Mouse (Mus musculus) brain, embryonic 14.5 days (tissue): Measurements from ENCODE around the gene Dnajc9. TPM values are rescaled to one million over a fixed set of nuclear protein-coding genes. Genes with fewer than 3 reads are reported as not detected.

Source experiments
- DNase-seq: peaks from one replicate; pipeline ENCODE4 v3.0.0-alpha.2; 2011; ENCODE audit warnings: low read depth
- CTCF ChIP-seq: fragments of 200-500 bp; IDR thresholded peaks from 2 replicates; pipeline ENCODE4 v1.5.1; 2012; ENCODE audit warnings: inconsistent platforms, mild to moderate bottlenecking, moderate library complexity, borderline replicate concordance; ENCODE audit not compliant: insufficient read depth, insufficient read length; ENCODE audit errors: extremely low read depth
- POLR2A ChIP-seq: fragments of 200-500 bp; IDR thresholded peaks from 2 replicates; pipeline ENCODE4 v1.6.1; 2012; ENCODE audit warnings: mild to moderate bottlenecking, inconsistent platforms, borderline replicate concordance; ENCODE audit not compliant: poor library complexity, insufficient read depth, insufficient read length, severe bottlenecking; ENCODE audit errors: extremely low read depth
- polyA plus RNA-seq: library from polyadenylated mRNA; depleted of rRNA; stranded (reverse); fragments of >200 nt; gene quantifications from 2 replicates; pipeline ENCODE4 v1.2.3, GENCODE M21; 2012; rRNA removed

The Dnajc9 gene
- 95.7 and 127 TPM in 2 replicates for polyA plus RNA-seq

DNA sequence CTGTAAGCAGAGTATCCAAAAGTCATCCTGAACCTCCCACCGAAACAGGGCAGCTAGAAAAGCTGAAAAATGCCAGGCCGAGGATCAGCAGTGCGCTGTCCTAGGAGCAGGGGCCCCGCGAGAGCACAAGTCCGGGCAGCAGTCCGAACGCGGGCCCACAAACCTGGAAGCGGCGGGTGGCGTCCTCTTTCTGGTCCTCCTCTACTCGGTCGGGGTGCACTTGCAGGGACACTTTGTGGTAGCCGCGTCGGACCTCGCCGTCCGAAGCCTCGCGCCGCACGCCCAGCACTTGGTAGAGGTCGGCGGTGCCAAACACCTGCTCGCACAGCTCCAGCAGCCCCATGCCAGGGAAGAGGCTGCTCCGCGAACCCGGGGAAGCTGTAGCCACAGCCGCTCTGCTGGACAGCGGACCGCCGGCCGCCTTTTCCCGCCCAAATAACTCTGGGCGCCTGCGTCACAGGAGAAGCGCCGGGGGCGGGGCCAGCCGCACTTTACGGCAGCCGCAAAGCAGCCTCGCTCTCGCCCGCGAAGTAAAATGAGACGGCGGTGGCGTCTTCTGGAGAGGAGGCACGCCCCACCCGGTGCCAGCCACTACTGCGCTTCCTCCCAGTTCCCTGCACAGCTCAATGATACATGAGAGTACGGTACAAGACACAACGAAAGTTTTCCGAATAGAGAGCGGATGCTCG, at the start of gene Dnajc9:
Gene Dnajc9 (minus strand): TSS at position 470 of the 689 bp plus-strand sequence.
- TF ChIP-seq CTCF (no peak), POLR2A (peak; percentile 69; the same call in 1 of the 2 replicates)
- peak; percentile 97 for DNase-seq

DNA sequence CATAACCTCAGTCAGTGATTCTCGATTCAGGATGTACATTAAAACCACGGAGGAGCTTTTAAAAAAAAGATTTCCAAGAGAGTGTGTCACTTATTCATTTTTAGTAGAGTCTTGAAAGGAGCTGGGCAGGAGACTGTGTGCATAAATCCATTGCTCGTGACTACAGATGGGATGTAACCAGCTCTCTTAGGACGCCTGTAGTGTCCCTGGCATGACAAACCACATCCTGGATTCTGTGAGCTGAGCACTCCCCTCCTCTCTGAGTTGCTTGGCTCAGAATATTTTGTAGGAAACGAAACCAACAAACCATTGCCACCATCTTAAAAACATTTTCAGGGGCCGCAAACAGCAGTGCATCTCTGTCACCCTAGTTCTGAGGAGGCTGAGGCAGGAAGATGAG, 48.3 kb upstream of the Dnajc9 start:
- TF ChIP-seq POLR2A (no peak), CTCF (no peak)

DNA sequence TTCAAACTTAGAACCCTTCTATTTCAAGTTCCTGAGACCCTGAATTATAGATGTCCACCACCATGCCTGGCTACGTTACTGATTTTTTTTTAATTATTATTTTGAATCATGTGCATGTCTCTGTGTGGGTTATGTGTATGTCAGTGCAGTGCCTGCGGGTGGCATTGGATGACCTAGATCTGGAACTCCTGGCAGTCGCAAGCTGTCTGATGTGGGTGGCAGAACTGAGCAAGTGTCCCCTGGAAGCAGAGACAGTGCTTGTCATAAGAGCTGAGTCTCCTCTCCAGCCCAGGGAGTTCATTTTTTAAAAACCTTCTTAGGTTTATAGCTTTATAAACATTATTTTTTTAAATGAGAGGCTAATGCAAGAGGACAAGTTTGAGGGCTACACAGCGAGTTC, 43.7 kb upstream of the Dnajc9 start:
- no peak for DNase-seq
- TF ChIP-seq CTCF (no peak), POLR2A (no peak)

More for the DNA sequence above, 48.3 kb upstream of the Dnajc9 start:
- no peak for DNase-seq

GRCm38 (mm10) chr14:20431726-20432125, 43.0 kb upstream of the Dnajc9 start:
- DNase-seq: no peak
- no peak for TF ChIP-seq CTCF
- TF ChIP-seq POLR2A: no peak

GRCm38 (mm10) chr14:20429833-20430232, 41.1 kb upstream of the Dnajc9 start:
- no peak for DNase-seq
- TF ChIP-seq POLR2A: no peak
- TF ChIP-seq CTCF: no peak

DNA sequence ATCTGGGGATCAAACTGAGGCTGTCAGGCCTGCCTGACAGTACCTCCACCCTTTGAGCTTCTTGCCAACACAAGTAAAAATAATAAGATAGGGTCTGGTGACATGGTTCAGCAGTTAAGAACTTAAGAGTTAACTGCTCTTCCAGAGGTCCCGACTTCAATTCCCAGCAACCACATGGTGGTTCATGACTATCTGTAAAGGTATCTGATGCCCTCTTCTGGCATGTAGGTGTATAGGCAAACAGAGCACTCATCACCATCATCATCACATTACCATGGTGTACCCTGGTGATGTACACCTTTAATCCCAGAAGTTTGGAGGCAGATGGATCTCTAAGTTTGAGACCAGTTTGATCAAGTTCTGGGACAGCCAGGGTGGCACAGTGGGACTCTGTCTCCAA, 39.9 kb upstream of the Dnajc9 start:
- no peak for TF ChIP-seq POLR2A
- DNase-seq: no peak

- no peak for DNase-seq
- TF ChIP-seq POLR2A: no peak
- no peak for TF ChIP-seq CTCF
Observed at GRCm38 (mm10) chr14:20423046-20423445, 34.3 kb upstream of the Dnajc9 start.

- TF ChIP-seq CTCF: no peak
- TF ChIP-seq POLR2A: no peak
- no peak for DNase-seq
Observed at GRCm38 (mm10) chr14:20422257-20422656, 33.5 kb upstream of the Dnajc9 start.

DNA sequence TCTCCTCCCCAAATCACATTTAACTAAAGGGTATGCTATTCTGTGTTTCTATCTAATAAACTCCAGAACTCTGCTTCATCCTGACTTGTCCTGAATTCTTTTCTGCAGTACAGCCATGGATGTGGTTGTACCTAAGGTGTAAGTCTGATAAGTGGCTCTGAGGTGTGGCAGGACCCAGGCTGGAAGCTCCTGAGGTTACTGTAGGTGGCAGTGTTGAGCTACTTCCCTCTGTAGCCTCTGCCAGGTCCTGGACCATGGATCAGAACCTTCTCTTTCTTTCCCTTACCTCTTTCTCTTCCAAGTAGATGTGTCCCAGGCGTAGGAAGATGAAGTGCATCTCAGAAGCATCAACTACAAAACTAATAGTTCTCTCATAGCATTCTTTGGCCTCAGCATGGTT, 11.4 kb upstream of the Dnajc9 start:
- no peak for TF ChIP-seq POLR2A
- TF ChIP-seq CTCF: peak; percentile 53; the same call in 1 of the 2 replicates
- peak; percentile 41 for DNase-seq

DNA sequence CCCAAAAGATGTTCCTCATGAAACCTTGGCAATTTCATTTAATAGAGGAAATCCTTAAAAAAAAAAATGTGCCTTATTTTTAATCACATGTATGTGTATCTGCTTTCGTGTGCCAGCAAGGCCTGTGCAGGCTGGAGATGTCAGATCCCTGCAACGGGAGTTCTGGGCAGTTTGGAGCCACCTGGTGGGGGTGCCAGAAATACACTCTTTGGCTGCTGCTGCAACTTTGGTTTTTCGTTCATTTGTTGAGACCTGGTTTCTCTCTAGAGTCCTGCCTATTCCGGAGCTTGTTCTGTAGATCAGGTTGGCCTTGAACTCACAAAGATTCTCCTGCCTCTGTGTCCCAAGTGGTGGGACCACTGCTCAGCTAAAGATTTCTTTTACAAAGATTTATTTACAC, 10.2 kb upstream of the Dnajc9 start:
- DNase-seq: no peak
- TF ChIP-seq CTCF (peak; percentile 36; the same call in 1 of the 2 replicates), POLR2A (no peak)

DNA sequence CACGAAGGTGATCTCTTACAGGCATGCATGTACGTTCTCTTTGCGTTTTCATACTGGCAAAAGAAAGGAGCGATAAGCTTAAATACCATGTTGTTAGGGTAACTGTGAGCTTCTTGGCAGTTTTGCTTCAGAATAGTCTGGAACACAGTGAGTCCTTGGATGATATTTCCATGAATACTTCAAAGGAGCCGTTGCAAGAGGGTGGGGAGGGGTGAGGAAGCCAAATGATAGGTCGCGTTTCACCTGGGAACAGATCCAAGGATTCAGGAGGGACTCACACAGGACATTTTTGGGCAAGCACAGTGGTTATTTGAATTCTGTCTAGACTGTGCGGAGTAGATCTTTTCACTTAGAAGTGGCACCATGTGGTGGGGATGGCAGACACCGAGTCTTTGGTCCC, 8.5 kb upstream of the Dnajc9 start:
- TF ChIP-seq POLR2A (no peak), CTCF (no peak)
- DNase-seq: no peak

DNA sequence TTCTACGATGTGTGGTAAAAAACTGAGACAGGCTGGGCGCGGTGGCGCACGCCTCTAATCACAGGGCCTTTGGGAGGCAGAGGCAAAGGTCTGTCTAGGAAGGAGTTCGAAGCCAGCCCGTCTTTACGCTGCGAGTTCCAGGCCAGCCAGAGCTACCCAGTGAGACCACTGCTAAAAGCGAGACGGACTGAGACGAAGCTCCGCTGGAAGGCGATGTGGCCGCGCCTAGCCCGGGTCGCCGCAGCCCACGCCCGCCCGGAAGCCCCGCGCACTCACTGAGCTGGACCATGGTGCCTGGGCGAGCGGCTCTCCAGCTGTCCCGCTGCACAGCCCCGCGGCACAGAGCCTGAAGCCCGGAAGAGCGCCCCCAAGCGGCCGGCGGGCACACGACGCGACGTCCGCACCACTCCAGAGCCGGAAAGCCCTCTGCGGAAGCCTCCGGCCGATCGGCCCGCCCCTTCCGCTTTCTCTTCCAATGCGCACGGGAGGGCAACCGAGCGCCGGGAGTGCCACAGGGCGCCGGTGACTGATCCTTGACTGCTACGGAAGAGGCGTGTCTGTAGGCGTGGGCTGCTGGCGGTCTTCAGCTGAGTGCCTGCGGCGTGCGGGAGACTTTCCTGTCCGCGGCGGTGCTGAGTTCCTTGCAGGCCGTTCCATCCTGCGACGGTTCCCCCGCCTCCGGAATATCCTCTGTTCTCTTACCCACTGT, 4.6 kb upstream of the Dnajc9 start, which contains the start of gene Mrps16:
Gene Mrps16 (minus strand): TSS at position 430 of the 709 bp plus-strand sequence.
- peak; percentile 99 for DNase-seq
- TF ChIP-seq POLR2A (peak; percentile 72), CTCF (peak; percentile 95)
